Mouse (Mus musculus): ENCODE results near the gene Rtn3. TPM values are rescaled to one million over a fixed set of nuclear protein-coding genes. Genes with fewer than 3 reads are reported as not detected.

Gene Rtn3
- polyA plus RNA-seq, 1 experiment from 2014 or later = 129 TPM

- Histone ChIP-seq H3K4me1 (peaks cover 9% of the 10 kb centered on the region), H3K4me3 (no peak overlapping the region), H3K27me3 (replicated peaks) (no peaks in the 10 kb centered on the region), H3K4me2 (no peak overlapping the region), H3K9ac (no peak overlapping the region), H3K9me3 (no peaks in the 10 kb centered on the region), H3K27ac (replicated peaks) (no peak overlapping the region), H3K36me3 (peaks cover 22% of the 10 kb centered on the region)
- no peak for ATAC-seq (ENCODE audit: extremely low read depth, insufficient number of reproducible peaks, low FRiP score, low TSS enrichment)
Observed at GRCm38 (mm10) chr19:7438295-7438694, 44.8 kb downstream of the Rtn3 start.

DNA sequence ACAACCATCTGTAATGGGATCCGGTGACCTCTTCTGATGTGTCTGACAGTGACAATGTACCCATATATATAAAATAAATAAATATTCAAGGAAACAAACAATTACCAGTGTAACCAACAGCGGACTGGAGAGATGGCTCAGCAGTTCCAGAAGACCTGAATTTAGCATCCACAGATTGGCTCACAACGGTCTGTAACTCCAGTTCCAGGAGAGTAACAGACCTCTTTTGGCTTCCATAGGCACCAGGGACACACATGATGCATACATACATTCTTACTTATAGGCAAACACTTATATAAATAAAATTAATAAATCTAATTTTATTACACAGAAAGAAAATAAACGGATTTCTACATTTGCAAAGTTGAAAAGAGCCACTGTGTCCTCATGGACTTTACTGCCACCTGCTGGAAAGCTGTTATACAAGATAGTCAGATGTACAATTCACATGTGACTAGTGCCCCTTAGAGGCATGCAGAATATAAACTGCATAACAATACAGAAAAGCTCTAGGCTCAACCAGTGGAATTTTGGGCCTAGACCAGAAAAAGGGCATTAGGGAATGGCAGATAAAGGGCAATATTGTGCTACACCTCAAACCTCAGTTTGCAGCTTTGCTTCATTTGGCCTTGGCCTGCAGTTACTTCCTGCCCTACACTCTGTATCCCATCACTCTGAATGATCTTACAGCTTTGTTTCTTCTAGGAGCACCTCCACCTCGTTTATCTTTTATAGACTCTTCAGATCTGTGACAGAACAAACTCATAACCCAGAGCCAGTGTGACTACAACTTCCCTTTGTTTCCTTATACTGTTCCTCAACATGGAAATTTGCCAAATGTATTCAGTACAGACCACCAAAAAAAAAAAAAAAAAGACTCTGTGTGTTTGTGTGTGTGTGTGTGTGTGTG is 46.8 kb downstream of the Rtn3 start:
- H3K9ac ChIP-seq = no peak overlapping the region
- no peak overlapping the region for H3K27ac ChIP-seq (replicated peaks)
- no peaks in the 10 kb centered on the region for H3K27me3 ChIP-seq (replicated peaks)
- peaks cover 41% of the 10 kb centered on the region for H3K36me3 ChIP-seq
- WGBS = 73% methylated on average over 5 of the region's 5 CpGs
- peaks cover 7% of the 10 kb centered on the region for H3K4me1 ChIP-seq
- H3K9me3 ChIP-seq = no peaks in the 10 kb centered on the region
- ATAC-seq (ENCODE audit: extremely low read depth, insufficient number of reproducible peaks, low FRiP score, low TSS enrichment) = no peak
- no peak overlapping the region for H3K4me2 ChIP-seq
- no peak overlapping the region for H3K4me3 ChIP-seq

- H3K27me3 ChIP-seq (replicated peaks) = no peaks in the 10 kb centered on the region
- WGBS = 81% methylated on average over 2 of the region's 2 CpGs
- ATAC-seq (ENCODE audit: extremely low read depth, insufficient number of reproducible peaks, low FRiP score, low TSS enrichment) = no peak
- H3K4me2 ChIP-seq = no peak overlapping the region
- H3K4me1 ChIP-seq = peaks cover 4% of the 10 kb centered on the region; the same call in 1 of the 2 replicates
- no peak overlapping the region for H3K27ac ChIP-seq (replicated peaks)
- H3K4me3 ChIP-seq = no peak overlapping the region
- no peaks in the 10 kb centered on the region for H3K9me3 ChIP-seq
- peaks cover 54% of the 10 kb centered on the region for H3K36me3 ChIP-seq
- H3K9ac ChIP-seq = no peak overlapping the region
Observed at GRCm38 (mm10) chr19:7434887-7435286, 48.2 kb downstream of the Rtn3 start.

DNA sequence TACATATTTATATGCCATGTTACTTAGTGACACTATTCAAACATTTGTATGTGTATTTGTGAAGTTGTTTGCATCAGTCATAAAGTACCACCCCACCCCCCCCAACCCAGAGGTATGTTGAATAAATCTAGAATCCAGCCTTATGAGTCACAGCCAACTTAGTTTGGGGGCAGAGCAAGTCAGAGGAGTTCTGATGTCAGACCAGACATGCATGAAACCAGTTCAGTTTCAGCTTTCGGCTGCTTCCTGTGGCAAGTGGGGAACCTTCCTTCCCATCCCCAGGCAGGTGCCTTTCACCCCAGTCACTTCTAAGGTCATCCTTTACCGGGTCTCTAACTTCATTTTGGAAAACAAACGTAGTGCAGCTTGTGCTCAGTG is 57.7 kb downstream of the Rtn3 start:
- no peak overlapping the region for H3K9ac ChIP-seq
- H3K4me3 ChIP-seq = no peak overlapping the region
- no peaks in the 10 kb centered on the region for H3K27me3 ChIP-seq (replicated peaks)
- H3K4me2 ChIP-seq = no peak overlapping the region
- ATAC-seq (ENCODE audit: extremely low read depth, insufficient number of reproducible peaks, low FRiP score, low TSS enrichment) = no peak
- H3K36me3 ChIP-seq = peaks cover 95% of the 10 kb centered on the region
- H3K4me1 ChIP-seq = peaks cover 54% of the 10 kb centered on the region
- H3K27ac ChIP-seq (replicated peaks) = no peak overlapping the region
- WGBS = 50% methylated on average over 3 of the region's 3 CpGs
- no peaks in the 10 kb centered on the region for H3K9me3 ChIP-seq

DNA sequence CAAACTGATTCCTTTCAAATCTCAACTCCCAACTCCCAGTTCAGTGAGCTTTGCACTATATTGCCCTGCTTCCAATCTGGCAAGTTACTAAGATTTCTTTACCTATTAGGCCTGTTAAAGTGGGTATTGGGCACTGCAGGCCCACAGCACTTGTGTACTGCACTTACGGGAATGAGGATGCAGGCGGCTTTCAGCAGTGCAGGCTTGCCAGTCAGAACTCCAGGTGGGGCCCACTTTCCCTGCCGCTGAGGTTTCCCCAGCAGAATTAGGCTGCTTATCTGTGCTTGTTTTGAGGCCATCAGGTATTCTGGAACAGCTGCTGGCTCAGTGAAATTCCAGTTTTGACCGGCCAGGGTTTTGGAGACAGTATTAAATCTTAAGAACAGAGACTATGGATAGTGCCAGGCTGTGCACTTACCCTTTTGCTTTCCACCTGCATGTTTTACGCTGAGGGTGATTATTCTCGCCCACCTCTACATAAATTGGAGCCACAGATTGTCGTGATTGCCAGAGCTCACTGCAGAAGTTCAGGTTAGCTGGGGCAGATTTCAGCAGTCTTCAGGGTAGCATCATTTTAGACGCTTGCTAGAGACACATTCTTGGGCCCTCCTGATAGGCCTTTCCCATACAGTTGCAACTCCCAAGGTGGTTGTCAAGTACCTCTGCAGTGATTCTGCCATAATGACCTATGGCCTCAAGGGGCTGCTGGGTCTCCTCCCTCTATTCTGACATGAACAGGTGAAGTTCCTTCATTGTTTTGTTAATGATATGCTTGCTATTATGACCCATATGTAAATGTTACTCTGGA is 58.3 kb downstream of the Rtn3 start:
- H3K4me2 ChIP-seq = no peak overlapping the region
- peaks cover 60% of the 10 kb centered on the region for H3K4me1 ChIP-seq
- WGBS = 58% methylated on average over 8 of the region's 8 CpGs

GRCm38 (mm10) chr19:7424131-7424530 is 59.0 kb downstream of the Rtn3 start:
- Histone ChIP-seq H3K4me1 (peaks cover 66% of the 10 kb centered on the region), H3K9me3 (no peaks in the 10 kb centered on the region), H3K4me2 (peak overlapping the region; percentile 60; the same call in 1 of the 2 replicates), H3K9ac (peak overlapping the region; percentile 73), H3K27ac (replicated peaks) (peak overlapping the region; percentile 74), H3K27me3 (replicated peaks) (no peaks in the 10 kb centered on the region), H3K4me3 (no peak overlapping the region), H3K36me3 (peaks cover 93% of the 10 kb centered on the region)
- 65% methylated on average over 7 of the region's 7 CpGs for WGBS
- no peak for ATAC-seq (ENCODE audit: extremely low read depth, insufficient number of reproducible peaks, low FRiP score, low TSS enrichment)

More for the DNA sequence above, 58.3 kb downstream of the Rtn3 start:
- peaks cover 98% of the 10 kb centered on the region for H3K36me3 ChIP-seq
- no peak for ATAC-seq (ENCODE audit: extremely low read depth, insufficient number of reproducible peaks, low FRiP score, low TSS enrichment)
- no peaks in the 10 kb centered on the region for H3K27me3 ChIP-seq (replicated peaks)
- H3K9me3 ChIP-seq = no peaks in the 10 kb centered on the region
- peak overlapping the region; percentile 73 for H3K9ac ChIP-seq
- H3K27ac ChIP-seq (replicated peaks) = peak overlapping the region; percentile 46; the same call in 1 of the 2 replicates
- no peak overlapping the region for H3K4me3 ChIP-seq

GRCm38 (mm10) chr19:7423656-7424030 is 59.4 kb downstream of the Rtn3 start:
- H3K36me3 ChIP-seq = peaks cover 88% of the 10 kb centered on the region
- ATAC-seq (ENCODE audit: extremely low read depth, insufficient number of reproducible peaks, low FRiP score, low TSS enrichment) = no peak; the same call in 1 of the 2 replicates
- WGBS = 35% methylated on average over 16 of the region's 16 CpGs

DNA sequence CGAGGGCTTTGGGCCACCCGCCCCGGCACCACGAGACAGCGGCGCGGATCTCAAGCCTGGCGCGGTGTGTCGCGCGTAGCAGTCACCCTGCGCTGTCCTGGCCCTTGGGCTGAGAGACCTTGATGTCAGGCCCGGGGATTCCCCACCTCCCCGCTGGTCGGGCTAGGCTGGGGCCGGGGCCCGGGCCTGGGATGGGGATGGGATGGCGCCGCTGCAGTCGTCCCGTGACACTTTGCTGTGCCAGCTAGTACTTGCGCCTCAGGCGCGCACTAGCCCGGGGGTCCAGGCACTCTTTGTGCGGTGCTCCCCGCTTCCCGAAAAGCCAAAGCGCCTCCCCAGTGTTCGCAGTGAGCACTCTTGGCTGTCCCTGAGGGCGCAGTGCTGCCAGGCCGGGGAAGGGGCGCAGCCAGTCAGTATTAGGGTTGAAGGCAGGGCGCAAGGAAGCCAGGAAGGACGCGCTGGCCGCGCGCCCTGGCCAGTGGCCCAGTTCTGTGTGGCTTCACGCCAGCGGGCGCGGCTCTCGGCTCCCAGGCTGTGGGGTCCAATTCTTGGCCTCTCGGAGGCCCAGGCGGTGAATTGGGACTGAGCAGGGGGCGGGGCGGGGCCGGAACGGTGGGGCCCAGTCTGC is 59.9 kb downstream of the Rtn3 start:
- Histone ChIP-seq H3K9me3 (no peaks in the 10 kb centered on the region), H3K4me1 (peaks cover 73% of the 10 kb centered on the region), H3K36me3 (peaks cover 83% of the 10 kb centered on the region), H3K27me3 (replicated peaks) (no peaks in the 10 kb centered on the region), H3K9ac (peak overlapping the region; percentile 73), H3K27ac (replicated peaks) (peak overlapping the region; percentile 74), H3K4me2 (peak overlapping the region; percentile 60), H3K4me3 (peak overlapping the region; percentile 31)
- 18% methylated on average over 51 of the region's 51 CpGs for WGBS
- ATAC-seq (ENCODE audit: extremely low read depth, insufficient number of reproducible peaks, low FRiP score, low TSS enrichment) = peak; percentile 45

More at GRCm38 (mm10) chr19:7423656-7424030, 59.4 kb downstream of the Rtn3 start:
- H3K27me3 ChIP-seq (replicated peaks) = no peaks in the 10 kb centered on the region
- H3K9ac ChIP-seq = peak overlapping the region; percentile 73
- peak overlapping the region; percentile 60 for H3K4me2 ChIP-seq
- no peaks in the 10 kb centered on the region for H3K9me3 ChIP-seq
- H3K4me3 ChIP-seq = peak overlapping the region; percentile 31
- H3K4me1 ChIP-seq = peaks cover 71% of the 10 kb centered on the region
- H3K27ac ChIP-seq (replicated peaks) = peak overlapping the region; percentile 74

GRCm38 (mm10) chr19:7422656-7423027 is 60.4 kb downstream of the Rtn3 start:
- Histone ChIP-seq H3K4me1 (peaks cover 73% of the 10 kb centered on the region), H3K9me3 (no peaks in the 10 kb centered on the region), H3K4me3 (peak overlapping the region; percentile 31), H3K36me3 (peaks cover 78% of the 10 kb centered on the region), H3K27me3 (replicated peaks) (no peaks in the 10 kb centered on the region), H3K27ac (replicated peaks) (peak overlapping the region; percentile 74), H3K9ac (peak overlapping the region; percentile 73), H3K4me2 (peak overlapping the region; percentile 60)
- no peak for ATAC-seq (ENCODE audit: extremely low read depth, insufficient number of reproducible peaks, low FRiP score, low TSS enrichment)
- WGBS = 15% methylated on average over 35 of the region's 35 CpGs

DNA sequence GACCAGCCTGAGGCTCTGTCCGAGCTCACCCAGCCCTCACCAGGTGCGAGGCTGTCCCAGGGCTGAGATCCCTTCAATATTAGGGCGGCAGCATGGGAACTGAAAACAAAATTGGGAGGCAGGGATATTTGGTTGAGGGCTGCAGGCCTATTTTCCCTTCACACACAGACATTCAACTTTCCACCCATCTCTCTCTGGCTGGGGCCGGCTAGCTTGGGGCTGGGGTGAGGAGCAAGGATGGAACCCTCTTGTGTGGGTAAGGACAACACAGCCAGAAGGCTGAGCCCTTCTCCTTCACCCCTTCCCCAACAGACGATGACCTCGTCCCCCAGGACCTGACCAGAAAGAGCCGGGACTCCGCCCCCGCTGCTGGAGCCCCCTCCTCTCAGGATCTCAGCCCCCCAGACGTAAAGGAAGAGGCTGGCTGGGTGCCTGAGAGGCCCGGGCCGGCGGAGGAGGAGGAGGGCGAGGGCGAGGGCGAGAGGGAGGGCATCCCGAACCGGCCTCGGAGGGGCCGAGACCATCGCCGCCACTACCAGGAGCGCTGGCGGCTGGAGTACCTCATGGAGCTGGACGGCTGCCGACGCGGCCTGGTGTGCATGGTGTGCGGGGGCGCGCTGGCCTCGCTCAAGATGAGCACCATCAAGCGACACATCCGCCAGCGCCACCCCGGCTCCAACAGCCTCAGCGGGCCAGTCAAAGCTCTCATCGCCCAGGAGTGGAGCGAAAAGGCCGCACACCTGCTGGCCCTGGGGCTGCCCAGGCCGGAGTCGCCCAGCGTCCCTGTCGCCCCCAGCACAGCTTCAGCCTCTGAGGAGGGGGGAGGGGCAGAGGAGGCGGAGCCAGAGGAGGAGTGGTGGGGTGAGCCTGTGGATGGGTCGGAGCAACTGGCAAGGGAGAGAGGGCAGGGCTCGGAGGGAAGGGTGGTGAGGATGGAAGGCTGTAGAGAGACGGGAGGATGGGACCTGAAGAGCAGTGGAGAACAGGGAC is 61.2 kb downstream of the Rtn3 start:
- Histone ChIP-seq H3K27ac (replicated peaks) (peak overlapping the region; percentile 74), H3K27me3 (replicated peaks) (no peaks in the 10 kb centered on the region), H3K9me3 (no peaks in the 10 kb centered on the region), H3K4me2 (peak overlapping the region; percentile 60), H3K9ac (peak overlapping the region; percentile 73), H3K36me3 (peaks cover 71% of the 10 kb centered on the region), H3K4me3 (peak overlapping the region; percentile 31), H3K4me1 (peaks cover 72% of the 10 kb centered on the region)
- ATAC-seq (ENCODE audit: extremely low read depth, insufficient number of reproducible peaks, low FRiP score, low TSS enrichment) = peak; percentile 2; the same call in 1 of the 2 replicates
- WGBS = 15% methylated on average over 44 of the region's 48 CpGs

Measured in heart, embryonic 13.5 days (tissue).